Mouse (Mus musculus) CH12.LX (cell line): Measurements from ENCODE around the gene Sgms1. TPM values are rescaled to one million over a fixed set of nuclear protein-coding genes. Genes with fewer than 3 reads are reported as not detected.

Experiments used
- DNase-seq: peaks from one replicate; pipeline ENCODE4 v3.0.0-alpha.2; 2013; ENCODE audit errors: extremely low read depth
- H3K27ac ChIP-seq: 2 replicates; pipeline ENCODE4 v1.5.1; 2012; ENCODE audit warnings: low read depth, mild to moderate bottlenecking, control low read depth, moderate library complexity; ENCODE audit not compliant: insufficient read depth
- H3K27me3 ChIP-seq: replicated peaks from 2 replicates; pipeline ENCODE3; 2012; ENCODE audit warnings: inconsistent platforms
- H3K36me3 ChIP-seq, 2 experiments: replicated peaks in 1 of 2; 2 replicates each; pipeline versions ENCODE3 to v1.6.1; 2012; ENCODE audit warnings: inconsistent platforms in 1 of 2, low read length in 1 of 2, mild to moderate bottlenecking in 1 of 2, mixed read lengths in 1 of 2, moderate library complexity in 1 of 2; ENCODE audit not compliant: control insufficient read depth in 1 of 2, insufficient read depth in 1 of 2
- H3K4me1 ChIP-seq, 2 experiments: 2 replicates each; pipeline ENCODE4 v1.6.1; 2012; ENCODE audit warnings: inconsistent platforms in 1 of 2, moderate library complexity in 1 of 2; ENCODE audit not compliant: insufficient read depth in 2 of 2, control insufficient read depth in 1 of 2
- H3K4me2 ChIP-seq: 2 replicates; pipeline ENCODE4 v1.6.1; 2012; ENCODE audit warnings: low read depth, mild to moderate bottlenecking, control low read depth; ENCODE audit not compliant: poor library complexity, insufficient read depth, severe bottlenecking
- H3K4me3 ChIP-seq, 3 experiments: fragments of 150-350 bp in 1 of 3; sonication (generic) in 1 of 3; replicated peaks in 1 of 3; 2 replicates each; pipeline versions ENCODE3 to v1.5.1; 2011 to 2012; ENCODE audit warnings: low read depth in 2 of 3, low read length in 2 of 3, mild to moderate bottlenecking in 2 of 3, moderate library complexity in 2 of 3, control low read depth in 1 of 3, improper control_type of control experiment in 1 of 3, inconsistent platforms in 1 of 3, mixed read lengths in 1 of 3; ENCODE audit not compliant: poor library complexity in 1 of 3
- H3K79me2 ChIP-seq: replicated peaks from 2 replicates; pipeline ENCODE4 v1.6.1; 2012; ENCODE audit warnings: mild to moderate bottlenecking, moderate library complexity; ENCODE audit not compliant: control insufficient read depth, poor library complexity, insufficient read depth, severe bottlenecking; ENCODE audit errors: extremely low read depth
- H3K9ac ChIP-seq: 2 replicates; pipeline ENCODE4 v1.6.1; 2012; ENCODE audit warnings: low read depth, mild to moderate bottlenecking, control low read depth, moderate library complexity; ENCODE audit not compliant: insufficient read depth
- H3K9me3 ChIP-seq: replicated peaks from 2 replicates; pipeline ENCODE3; 2012; ENCODE audit warnings: low read length, inconsistent platforms, mixed read lengths
- BHLHE40 ChIP-seq: IDR thresholded peaks from 2 replicates; pipeline ENCODE4 v1.6.1; 2011; ENCODE audit warnings: mild to moderate bottlenecking, low read depth, low read length, improper control_type of control experiment
- CHD2 ChIP-seq: IDR thresholded peaks from 2 replicates; pipeline ENCODE4 v1.6.1; 2011; ENCODE audit warnings: low read length, improper control_type of control experiment
- ELF1 ChIP-seq: IDR thresholded peaks from 2 replicates; pipeline ENCODE4 v1.6.1; 2014; ENCODE audit warnings: low read depth, mild to moderate bottlenecking, inconsistent platforms, low read length, improper control_type of control experiment
- IRF4 ChIP-seq: IDR thresholded peaks from 2 replicates; pipeline ENCODE4 v1.6.1; 2014; ENCODE audit warnings: low read depth, mild to moderate bottlenecking, inconsistent platforms, low read length, improper control_type of control experiment
- JUN ChIP-seq: IDR thresholded peaks from 2 replicates; pipeline ENCODE4 v1.6.1; 2011; ENCODE audit warnings: low read depth, mild to moderate bottlenecking, low read length, improper control_type of control experiment, moderate library complexity; ENCODE audit not compliant: insufficient read depth
- KAT2A ChIP-seq: IDR thresholded peaks from 2 replicates; pipeline ENCODE4 v1.6.1; 2012; ENCODE audit warnings: low read length, improper control_type of control experiment, inconsistent platforms; ENCODE audit not compliant: insufficient replicate concordance
- MAFK ChIP-seq: IDR thresholded peaks from 2 replicates; pipeline ENCODE4 v1.6.1; 2011; ENCODE audit warnings: low read length, improper control_type of control experiment; ENCODE audit not compliant: insufficient replicate concordance
- MAX ChIP-seq: IDR thresholded peaks from 2 replicates; pipeline ENCODE4 v1.6.1; 2011; ENCODE audit warnings: low read length, improper control_type of control experiment
- MAZ ChIP-seq: IDR thresholded peaks from 2 replicates; pipeline ENCODE4 v1.6.1; 2012; ENCODE audit warnings: low read depth, mild to moderate bottlenecking, inconsistent platforms, low read length, improper control_type of control experiment, moderate library complexity
- NELFE ChIP-seq: IDR thresholded peaks from 2 replicates; pipeline ENCODE4 v1.6.1; 2011; ENCODE audit warnings: low read depth, low read length, improper control_type of control experiment
- NRF1 ChIP-seq: IDR thresholded peaks from 2 replicates; pipeline ENCODE4 v1.6.1; 2014; ENCODE audit warnings: low read depth, mild to moderate bottlenecking, inconsistent platforms, low read length, improper control_type of control experiment, moderate library complexity
- POLR2A ChIP-seq: IDR thresholded peaks from 2 replicates; pipeline ENCODE4 v1.6.1; 2011; ENCODE audit warnings: low read depth, mild to moderate bottlenecking, improper control_type of control experiment, low read length
- POLR2AphosphoS2 ChIP-seq: IDR thresholded peaks from 2 replicates; pipeline ENCODE4 v1.6.1; 2011; ENCODE audit warnings: low read depth, low read length, improper control_type of control experiment
- RAD21 ChIP-seq: IDR thresholded peaks from 2 replicates; pipeline ENCODE4 v1.6.1; 2011; ENCODE audit warnings: low read depth, mild to moderate bottlenecking, low read length, improper control_type of control experiment, moderate library complexity
- RCOR1 ChIP-seq: conservative IDR thresholded peaks from 2 replicates; pipeline ENCODE4 v1.6.1; 2012; ENCODE audit warnings: low read depth, mild to moderate bottlenecking, inconsistent platforms, low read length, improper control_type of control experiment
- SIN3A ChIP-seq: IDR thresholded peaks from 2 replicates; pipeline ENCODE4 v1.6.1; 2012; ENCODE audit warnings: low read length, improper control_type of control experiment, inconsistent platforms
- SMC3 ChIP-seq: IDR thresholded peaks from 2 replicates; pipeline ENCODE4 v1.6.1; 2011; ENCODE audit warnings: low read depth, low read length, improper control_type of control experiment
- TBP ChIP-seq: conservative IDR thresholded peaks from 2 replicates; pipeline ENCODE4 v1.6.1; 2011; ENCODE audit warnings: low read depth, low read length, improper control_type of control experiment
- TCF12 ChIP-seq: IDR thresholded peaks from 2 replicates; pipeline ENCODE4 v1.6.1; 2014; ENCODE audit warnings: low read depth, mild to moderate bottlenecking, inconsistent platforms, low read length, improper control_type of control experiment
- USF2 ChIP-seq: conservative IDR thresholded peaks from 2 replicates; pipeline ENCODE4 v1.6.1; 2011; ENCODE audit warnings: low read depth, low read length, improper control_type of control experiment
- ZMIZ1 ChIP-seq: IDR thresholded peaks from 2 replicates; pipeline ENCODE4 v1.6.1; 2012; ENCODE audit warnings: low read depth, mild to moderate bottlenecking, inconsistent platforms, low read length, improper control_type of control experiment
- ZNF384 ChIP-seq: IDR thresholded peaks from 2 replicates; pipeline ENCODE4 v1.6.1; 2012; ENCODE audit warnings: low read depth, low read length, improper control_type of control experiment, inconsistent platforms
- dilution Hi-C: fragments of 300-500 bp; cut with MboI; formaldehyde crosslinking; loops from 2 replicates; pipeline ENCODE4 v1.14.3; 2020; ENCODE audit warnings: low sequenced_read_pairs; ENCODE audit not compliant: extremely low pct_unique_long_range_greater_than_20kb, extremely low pct_ligation_motif_present
- in situ Hi-C: fragments of 300-500 bp; cut with MboI; formaldehyde crosslinking; loops from 3 replicates; pipeline ENCODE4 v1.14.3; 2019; ENCODE audit warnings: low sequenced_read_pairs, low pct_ligation_motif_present, low pct_unique_long_range_greater_than_20kb, mixed read lengths
- polyA plus RNA-seq: library from polyadenylated mRNA; unstranded; fragments of >175 nt; gene quantifications from 2 replicates; pipeline ENCODE4 v1.2.1, GENCODE M21; 2012; ENCODE audit warnings: low read depth; ENCODE audit not compliant: insufficient read length
- total RNA-seq, 2 experiments: library from RNA; depleted of rRNA; stranded (reverse); fragments of 300-350 nt in 1 of 2; fragments of >200 nt in 1 of 2; gene quantifications; 2 replicates each; pipeline ENCODE4 v1.2.3; 2012 to 2014

Sgms1 gene
- total and polyA plus RNA-seq, 3 experiments = 1.4 to 1.8 (median 1.8) TPM

- Histone ChIP-seq H3K27me3 (no peaks in the 10 kb centered on the region), H3K9ac (no peak overlapping the region), H3K9me3 (no peaks in the 10 kb centered on the region), H3K4me1 (peaks cover 2% of the 10 kb centered on the region in 2 experiments; a peak in 2 of 4 replicates), H3K4me3 (no peak overlapping the region), H3K36me3 (no peaks in the 10 kb centered on the region), H3K27ac (no peak overlapping the region), H3K79me2 (no peaks in the 10 kb centered on the region), H3K4me2 (no peak overlapping the region)
- dilution Hi-C loops (no loop called here), in situ Hi-C loops (no loop called here)
- TF ChIP-seq MAFK = no peak
- no peak for TF ChIP-seq TBP
- TF ChIP-seq SMC3 = no peak
- no peak for TF ChIP-seq BHLHE40
- no peak for TF ChIP-seq TCF12
- no peak for TF ChIP-seq NRF1
- no peak for TF ChIP-seq IRF4
- TF ChIP-seq SIN3A = no peak
- no peak for TF ChIP-seq CHD2
- TF ChIP-seq ZNF384 = no peak
- TF ChIP-seq USF2 = no peak
- peak; percentile 8 for DNase-seq
Observed at GRCm38 (mm10) chr19:32344738-32345121, 44.8 kb downstream of the Sgms1 start.

GRCm38 (mm10) chr19:32343937-32344737, 45.4 kb downstream of the Sgms1 start:
- Histone ChIP-seq H3K36me3 (no peaks in the 10 kb centered on the region), H3K4me3 (no peak overlapping the region), H3K4me2 (no peak overlapping the region), H3K9ac (no peak overlapping the region), H3K4me1 (peaks cover 2% of the 10 kb centered on the region in 2 experiments; a peak in 2 of 4 replicates), H3K27ac (no peak overlapping the region), H3K9me3 (no peaks in the 10 kb centered on the region), H3K27me3 (no peaks in the 10 kb centered on the region), H3K79me2 (no peaks in the 10 kb centered on the region)
- DNase-seq = no peak
- in situ Hi-C loops (no loop called here), dilution Hi-C loops (no loop called here)
- no peak for TF ChIP-seq JUN
- no peak for TF ChIP-seq KAT2A
- no peak for TF ChIP-seq RCOR1
- no peak for TF ChIP-seq BHLHE40

GRCm38 (mm10) chr19:32342436-32342835, 47.1 kb downstream of the Sgms1 start:
- no peaks in the 10 kb centered on the region for H3K36me3 ChIP-seq
- in situ Hi-C loops (no loop called here), dilution Hi-C loops (no loop called here)
- no peak overlapping the region for H3K27ac ChIP-seq
- H3K9ac ChIP-seq = no peak overlapping the region
- H3K4me2 ChIP-seq = no peak overlapping the region
- no peaks in the 10 kb centered on the region for H3K9me3 ChIP-seq
- H3K79me2 ChIP-seq = no peaks in the 10 kb centered on the region
- no peak for DNase-seq
- H3K4me1 ChIP-seq = peaks cover 2% of the 10 kb centered on the region in 2 experiments; a peak in 2 of 4 replicates
- H3K4me3 ChIP-seq = no peak overlapping the region
- no peak for TF ChIP-seq NELFE
- no peak for TF ChIP-seq POLR2A
- TF ChIP-seq POLR2AphosphoS2 = no peak
- TF ChIP-seq JUN = no peak
- no peak for TF ChIP-seq ELF1
- no peak for TF ChIP-seq TBP
- TF ChIP-seq MAX = no peak
- TF ChIP-seq ZMIZ1 = no peak
- TF ChIP-seq RAD21 = no peak
- no peak for TF ChIP-seq KAT2A
- TF ChIP-seq USF2 = no peak
- no peak for TF ChIP-seq MAFK
- no peak for TF ChIP-seq MAZ
- no peak for TF ChIP-seq SMC3
- no peak for TF ChIP-seq TCF12
- H3K27me3 ChIP-seq = no peaks in the 10 kb centered on the region
